ENCODE assay signal across 7 mouse cellular contexts in the genomic region with DNA sequence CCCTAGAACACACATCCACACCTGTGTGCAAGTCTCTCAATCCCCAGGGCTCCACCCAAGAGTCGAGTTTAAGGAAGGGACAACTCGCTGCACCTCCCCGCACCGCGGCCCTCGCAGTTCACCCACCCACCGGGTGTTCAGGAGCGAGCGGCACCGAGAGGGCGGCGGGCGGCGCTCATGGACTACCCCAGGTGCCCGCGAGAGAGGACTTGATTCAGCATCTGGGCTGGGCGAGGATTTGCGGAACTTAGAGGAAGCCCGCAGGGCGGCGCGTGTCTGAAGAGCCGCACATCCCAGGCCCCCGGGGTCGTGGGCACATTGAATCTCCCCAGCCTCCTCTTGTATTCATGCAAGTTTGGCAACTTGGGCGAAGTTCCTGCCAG. TPM values are rescaled to one million over a fixed set of nuclear protein-coding genes. Genes with fewer than 3 reads are reported as not detected.
DNase-seq lines count a peak whose midpoint lies in the region; ATAC-seq and TF ChIP-seq lines count a peak whose summit lies in the region.

No protein-coding gene starts in this region.

- peak overlapping the region; percentile 93 for H3K9ac ChIP-seq in hindbrain, postnatal 0 days (replicated peaks; ENCODE audit: low read length)
- peak overlapping the region; percentile 89 for H3K9ac ChIP-seq in limb, embryonic 13.5 days
- peak overlapping the region; percentile 96 for H3K9ac ChIP-seq in midbrain, embryonic 13.5 days (replicated peaks)

- no peak overlapping the region for H3K27ac ChIP-seq in bone marrow macrophage, adult 2 months (ENCODE audit: insufficient read depth, low read depth, low read length)
- peak overlapping the region; percentile 94 for H3K27ac ChIP-seq in hindbrain, postnatal 0 days
- H3K27ac ChIP-seq in limb, embryonic 13.5 days = peak overlapping the region; percentile 97
- H3K27ac ChIP-seq in midbrain, embryonic 13.5 days = peak overlapping the region; percentile 98

- peak; percentile 41 for ATAC-seq in hindbrain, postnatal 0 days
- peak; percentile 54 for ATAC-seq in limb, embryonic 13.5 days (ENCODE audit: low FRiP score, low read depth)
- ATAC-seq in midbrain, embryonic 13.5 days = peak; percentile 55

- no peaks in the 10 kb centered on the region for H3K27me3 ChIP-seq in hindbrain, postnatal 0 days (ENCODE audit: insufficient read depth, low read length)
- H3K27me3 ChIP-seq in limb, embryonic 13.5 days = no peaks in the 10 kb centered on the region
- peaks cover 6% of the 10 kb centered on the region for H3K27me3 ChIP-seq in midbrain, embryonic 13.5 days

- peak; percentile 13 for DNase-seq in MEL-GATA-1-ER (ENCODE audit: extremely low read depth, low read depth)
- peak; percentile 69 to 73 for DNase-seq in frontal cortex, postnatal 36 days (ENCODE audit: low spot score in 2 of 2)
- DNase-seq in hindbrain, postnatal 0 days (ENCODE audit: low spot score) = peak; percentile 82
- DNase-seq in spleen, adult 12 weeks (ENCODE audit: low spot score) = peak; percentile 58

- no peaks in the 10 kb centered on the region for H3K4me1 ChIP-seq in bone marrow macrophage, adult 2 months (ENCODE audit: control insufficient read depth, insufficient read depth, low read length)
- H3K4me1 ChIP-seq in hindbrain, postnatal 0 days (ENCODE audit: insufficient read depth, low read length) = peaks cover 37% of the 10 kb centered on the region
- H3K4me1 ChIP-seq in limb, embryonic 13.5 days = peaks cover 74% of the 10 kb centered on the region
- H3K4me1 ChIP-seq in midbrain, embryonic 13.5 days (replicated peaks) = peaks cover 53% of the 10 kb centered on the region

- H3K36me3 ChIP-seq in hindbrain, postnatal 0 days (ENCODE audit: insufficient read depth, low read length) = no peaks in the 10 kb centered on the region
- H3K36me3 ChIP-seq in limb, embryonic 13.5 days = no peaks in the 10 kb centered on the region; the same call in 1 of the 2 replicates
- no peaks in the 10 kb centered on the region for H3K36me3 ChIP-seq in midbrain, embryonic 13.5 days

- no peaks in the 10 kb centered on the region for H3K9me3 ChIP-seq in hindbrain, postnatal 0 days (ENCODE audit: low read length)
- H3K9me3 ChIP-seq in limb, embryonic 13.5 days = no peaks in the 10 kb centered on the region
- H3K9me3 ChIP-seq in midbrain, embryonic 13.5 days = no peaks in the 10 kb centered on the region

- no peak for TF ChIP-seq CTCF in bone marrow macrophage, adult 2 months (IDR thresholded peaks at IDR 0.05; ENCODE audit: low read depth, low read length)
- peak; percentile 57 for TF ChIP-seq CTCF in hindbrain, postnatal 0 days (IDR thresholded peaks at IDR 0.05; ENCODE audit: low read depth)

- no peak for TF ChIP-seq POLR2A in bone marrow macrophage, adult 2 months (IDR thresholded peaks at IDR 0.05; ENCODE audit: borderline replicate concordance, low read depth, low read length)

- WGBS in hindbrain, postnatal 0 days = 1% methylated on average over 26 of the region's 26 CpGs
- 0% methylated on average over 26 of the region's 26 CpGs for WGBS in limb, embryonic 13.5 days
- under 1% methylated on average over 26 of the region's 26 CpGs for WGBS in midbrain, embryonic 13.5 days

- peak overlapping the region; percentile 96 for H3K4me2 ChIP-seq in hindbrain, postnatal 0 days (ENCODE audit: low read depth, low read length)
- peak overlapping the region; percentile 82 for H3K4me2 ChIP-seq in limb, embryonic 13.5 days (replicated peaks)
- H3K4me2 ChIP-seq in midbrain, embryonic 13.5 days (replicated peaks) = peak overlapping the region; percentile 80

- peak overlapping the region; percentile 65 for H3K4me3 ChIP-seq in bone marrow macrophage, adult 2 months (ENCODE audit: insufficient read depth, low read length)
- H3K4me3 ChIP-seq in hindbrain, postnatal 0 days (ENCODE audit: low read length) = peak overlapping the region; percentile 97
- H3K4me3 ChIP-seq in limb, embryonic 13.5 days = peak overlapping the region; percentile 90
- peak overlapping the region; percentile 80 for H3K4me3 ChIP-seq in midbrain, embryonic 13.5 days (replicated peaks)

RNA-seq across cellular contexts. Expression of a gene that starts 1.1 kb away (rescaled TPM):
- polyA plus RNA-seq in bone marrow macrophage, adult 2 months (2012; ENCODE audit: insufficient read depth, insufficient read length, missing spikeins) = 0.39 and 1.4 TPM in 2 replicates
- 11.7 and 13.9 TPM in 2 replicates for total RNA-seq in hindbrain, postnatal 0 days (2014; rRNA removed)
- 12.6 and 14.7 TPM in 2 replicates for polyA plus RNA-seq in hindbrain, postnatal 0 days (2015; fragmentation: Nextera tagmentation; extraction: Ambion mirVana)
- polyA plus RNA-seq in limb, embryonic 13.5 days (2015; fragmentation: Nextera tagmentation; extraction: Ambion mirVana) = 9.2 and 12.2 TPM in 2 replicates
- polyA plus RNA-seq in midbrain, embryonic 13.5 days (2015; fragmentation: Nextera tagmentation; extraction: Ambion mirVana) = 21.3 and 22.7 TPM in 2 replicates

Comparison
In these comparisons a context has a peak if more than half of its experiments do, and no peak if none do; other contexts are left out.
1. DNase-seq: peak in every context shown above with its lines; median percentile 82 in hindbrain, postnatal 0 days; 71 in frontal cortex, postnatal 36 days; 58 in spleen, adult 12 weeks; 13 in MEL-GATA-1-ER.